Mouse (Mus musculus): ENCODE results near the gene Swt1.

GRCm38 (mm10) chr1:151320408-151320807 is 107.8 kb downstream of the Swt1 start:
- no peak for TF ChIP-seq POLR2A (IDR thresholded peaks at IDR 0.05; ENCODE audit: insufficient read depth, low read length)
- TF ChIP-seq CTCF (IDR thresholded peaks at IDR 0.05; ENCODE audit: low read depth, low read length) = no peak

Measured in ES-Bruce4 (cell line).